Mouse (Mus musculus) liver, postnatal 0 days (tissue): ENCODE data around the gene Cldnd1.

Experiments used
- CTCF ChIP-seq: sonication (generic); IDR thresholded peaks from 2 replicates; pipeline ENCODE4 v1.5.1; 2016; ENCODE audit warnings: antibody characterized with exemption, low read depth
- EP300 ChIP-seq: IDR thresholded peaks from 2 replicates; pipeline ENCODE4 v1.6.1; 2016; ENCODE audit warnings: antibody characterized with exemption, low read depth, mild to moderate bottlenecking

DNA sequence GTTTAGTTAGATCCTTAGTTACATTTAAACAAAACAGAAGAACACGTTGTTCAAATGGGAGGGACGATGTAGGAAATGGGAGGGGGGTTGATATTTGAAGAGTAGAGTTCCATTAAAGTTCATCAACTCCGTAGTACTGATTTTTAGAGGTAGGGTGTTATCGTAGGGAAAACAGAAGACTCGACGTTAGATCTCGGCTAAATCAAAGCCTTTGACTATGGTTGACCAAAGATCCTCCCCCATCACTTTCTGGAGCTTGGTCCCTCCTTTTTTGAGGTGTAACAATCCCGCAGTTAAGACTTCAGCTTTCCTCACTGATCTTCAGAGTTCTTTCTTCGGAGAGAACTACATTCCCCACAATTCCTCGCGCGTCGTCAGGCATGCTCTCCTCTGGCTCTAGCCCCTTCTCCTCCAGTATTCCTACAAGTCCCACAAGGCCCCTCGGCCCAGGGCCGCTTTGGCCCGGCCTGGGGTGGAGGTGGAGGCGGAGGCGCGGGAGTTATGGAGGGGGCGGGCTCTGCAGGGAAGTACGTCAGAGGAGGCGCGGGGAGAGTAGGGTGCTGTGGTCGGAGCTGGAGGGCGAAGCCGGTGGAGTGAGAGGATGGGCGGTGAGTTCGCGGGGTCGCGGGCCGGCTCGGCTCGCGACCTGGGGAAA lies at the start of gene Cldnd1:
- TF ChIP-seq EP300 (no peak), CTCF (no peak)
